10 mouse cellular contexts compared by ENCODE assay signal in genomic region chr17:34915410-34915831, GRCm38 (mm10). TPM values are rescaled to one million over a fixed set of nuclear protein-coding genes. Genes with fewer than 3 reads are reported as not detected.
DNase-seq lines count a peak whose midpoint lies in the region; ATAC-seq and TF ChIP-seq lines count a peak whose summit lies in the region.
"Had no signal": no experiment of that assay in that cellular context is flagged by ENCODE, and none has a peak within 500 bp of the region (broad histone marks: within the 10 kb centered on the region; RNA-seq: fewer than 3 reads in every experiment).

No protein-coding gene starts in this region.

- H3K36me3 ChIP-seq in splenic B cell, adult 2 months (ENCODE audit: control insufficient read depth, insufficient read depth, low read length, poor library complexity, severe bottlenecking) = peaks cover 4% of the 10 kb centered on the region; the same call in 1 of the 2 replicates

- DNase-seq in ovary, postnatal 36 days (ENCODE audit: low spot score) = peak; percentile 52
- DNase-seq in ovary, postnatal 10 days (ENCODE audit: low spot score) = no peak
- DNase-seq in liver = peak; percentile 38
- peak; percentile 21 for DNase-seq in splenic B cell, adult 2 months (ENCODE audit: low read depth, low spot score)
- DNase-seq in frontal cortex, postnatal 36 days (ENCODE audit: low spot score in 2 of 2) = no peak
- DNase-seq in spleen, postnatal 14 days (ENCODE audit: low spot score in 2 of 2) = no peak

- TF ChIP-seq CTCF in embryonic fibroblast, embryonic 13.5 days (IDR thresholded peaks at IDR 0.05; ENCODE audit: borderline replicate concordance, insufficient read depth, low read length) = 0 out of 2 replicates have a peak, but pooled peaks have one; percentile 20

- no peak overlapping the region for H3K27ac ChIP-seq in embryonic fibroblast, embryonic 13.5 days (ENCODE audit: insufficient read depth, low read length)
- H3K27ac ChIP-seq: embryonic facial prominence, embryonic 15.5 days had no signal

- TF ChIP-seq POLR2A in embryonic fibroblast, embryonic 13.5 days (IDR thresholded peaks at IDR 0.05; ENCODE audit: low read depth, low read length) = no peak

- no peak overlapping the region for H3K4me3 ChIP-seq in embryonic fibroblast, embryonic 13.5 days (ENCODE audit: insufficient read depth, low read length)
- H3K4me3 ChIP-seq: embryonic facial prominence, embryonic 15.5 days had no signal

- no peaks in the 10 kb centered on the region for H3K27me3 ChIP-seq in splenic B cell, adult 2 months (ENCODE audit: control insufficient read depth, insufficient read depth, low read length, poor library complexity, severe bottlenecking)
- H3K27me3 ChIP-seq: embryonic facial prominence, embryonic 15.5 days had no signal

- ATAC-seq in monocyte, adult 5-6 weeks (replicated peaks; ENCODE audit: insufficient number of reproducible peaks, low FRiP score, low TSS enrichment, poor library complexity, severe bottlenecking) = no peak

- H3K4me1 ChIP-seq in embryonic fibroblast, embryonic 13.5 days (ENCODE audit: control insufficient read depth, insufficient read depth, low read length) = no peaks in the 10 kb centered on the region

RNA-seq across cellular contexts. Expression of gene Slc44a4, which starts 1.2 kb away (rescaled TPM):
- not detected in 2 replicates for polyA plus RNA-seq in embryonic fibroblast, embryonic 13.5 days (2011; ENCODE audit: insufficient read length, low read depth, missing spikeins)
- not detected in 3 replicates for total RNA-seq in monocyte, adult 5-6 weeks (2017)

RNA-seq across cellular contexts. Expression of gene Neu1, which starts 15.6 kb away (rescaled TPM):
- 10.0 and 11.3 TPM in 2 replicates for polyA plus RNA-seq in embryonic fibroblast, embryonic 13.5 days (2011; ENCODE audit: insufficient read length, low read depth, missing spikeins)
- 29.6 to 39.9 TPM (median 37.2 TPM) in 3 replicates for total RNA-seq in monocyte, adult 5-6 weeks (2017)

RNA-seq across cellular contexts. Expression of gene Ehmt2, which starts 17.2 kb away (rescaled TPM):
- polyA plus RNA-seq in embryonic fibroblast, embryonic 13.5 days (2011; ENCODE audit: insufficient read length, low read depth, missing spikeins) = 84.7 and 94.2 TPM in 2 replicates
- total RNA-seq in monocyte, adult 5-6 weeks (2017) = 92.4 to 105 TPM (median 102 TPM) in 3 replicates

RNA-seq across cellular contexts. Expression of gene C2, which starts 17.4 kb away (rescaled TPM):
- polyA plus RNA-seq in embryonic fibroblast, embryonic 13.5 days (2011; ENCODE audit: insufficient read length, low read depth, missing spikeins) = 3.0 and 6.6 TPM in 2 replicates
- total RNA-seq in monocyte, adult 5-6 weeks (2017) = not detected in 3 replicates
- total RNA-seq: neutrophil, adult 5-6 weeks had no signal

RNA-seq across cellular contexts. Expression of gene Gm20547, which starts 33.6 kb away (rescaled TPM):
- polyA plus RNA-seq in embryonic fibroblast, embryonic 13.5 days (2011; ENCODE audit: insufficient read length, low read depth, missing spikeins) = 0.58 TPM in 1 of 2 replicates, not detected in the other
- not detected in 3 replicates for total RNA-seq in monocyte, adult 5-6 weeks (2017)
- total RNA-seq: neutrophil, adult 5-6 weeks had no signal
- polyA plus RNA-seq: embryonic facial prominence, embryonic 15.5 days had no signal

Comparison
In these comparisons a context has a peak if more than half of its experiments do, and no peak if none do; other contexts are left out.
1. DNase-seq: peak in ovary, postnatal 36 days (single experiment), liver (single experiment) and splenic B cell, adult 2 months (single experiment); none in ovary, postnatal 10 days (single experiment), frontal cortex, postnatal 36 days (0 of 2) and spleen, postnatal 14 days (0 of 2).